Mouse (Mus musculus) lung, adult 2 months (tissue): ENCODE measurements around the gene Cnih1.

Source experiments
- CTCF ChIP-seq: fragments of 200-500 bp; IDR thresholded peaks from 2 replicates; pipeline ENCODE4 v1.5.1; 2011; ENCODE audit warnings: mild to moderate bottlenecking, low read length, control low read depth; ENCODE audit not compliant: insufficient read depth
- POLR2A ChIP-seq: fragments of 200-500 bp; IDR thresholded peaks from 2 replicates; pipeline ENCODE4 v1.6.1; 2011; ENCODE audit warnings: low read depth, mild to moderate bottlenecking, control low read depth, low read length, borderline replicate concordance; ENCODE audit errors: extremely low read depth

DNA sequence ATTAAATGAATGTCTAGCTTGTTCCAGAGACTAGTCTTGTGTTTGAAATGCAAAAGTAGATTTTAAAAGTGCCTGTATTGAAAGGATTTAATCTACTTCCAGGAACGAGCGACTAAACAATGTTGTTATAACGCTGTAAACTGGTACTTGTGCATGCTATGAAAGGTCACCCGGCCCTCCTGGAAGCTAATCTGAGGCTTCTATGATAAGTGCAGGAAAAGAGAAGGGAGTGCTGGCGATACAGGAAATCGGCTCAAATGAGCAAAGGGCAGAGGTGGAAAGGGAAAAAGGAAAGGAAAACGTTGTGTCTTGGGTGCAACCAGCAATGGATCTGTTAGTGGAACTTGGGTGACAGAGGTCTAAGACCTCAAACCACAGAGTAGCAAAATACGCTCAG lies 292 bp upstream of the Cnih1 start:
- TF ChIP-seq POLR2A (no peak), CTCF (no peak)
